Mouse (Mus musculus) activated CD4-positive, CD25-positive, alpha-beta regulatory T cell, adult 9 weeks (primary cell): ENCODE results near the gene Zfp365. TPM values are rescaled to one million over a fixed set of nuclear protein-coding genes. Genes with fewer than 3 reads are reported as not detected.

ENCODE experiments used
- polyA plus RNA-seq: library from polyadenylated mRNA; unstranded; fragments of 100-300 nt; shearing (Covaris generic); gene quantifications from one replicate; pipeline ENCODE4 v1.2.1, GENCODE M21; 2017

The Zfp365 gene
- polyA plus RNA-seq: 6.3 TPM

DNA sequence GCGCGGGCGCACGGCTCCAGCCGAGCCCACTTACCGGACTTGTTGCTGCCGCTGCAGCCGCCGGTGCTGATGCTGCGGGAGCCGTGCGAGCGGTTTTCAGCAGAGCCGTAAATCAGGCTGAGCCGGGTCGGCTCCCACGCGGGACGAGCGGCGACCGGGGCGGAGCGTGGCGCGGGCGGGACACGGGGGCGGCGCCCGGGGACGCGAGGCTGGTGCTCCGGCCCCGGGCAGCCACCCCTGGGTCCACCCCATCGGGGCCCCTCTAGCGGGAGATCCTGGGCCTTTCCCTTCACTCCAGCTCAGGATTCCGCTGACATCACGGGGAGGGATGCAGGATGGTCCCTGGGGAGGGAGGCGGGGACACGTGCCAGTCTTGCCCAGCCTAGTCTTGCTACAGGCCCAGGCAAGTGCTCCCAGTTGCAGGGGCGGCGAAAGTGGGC, at the start of gene Zfp365:
TSS of gene Zfp365 (minus strand) at position 326 of the 440 bp plus-strand sequence.

Other genes with a start within 250 kb of the Zfp365 start
- gene Rtkn2, start 66.9 kb upstream of the Zfp365 start, polyA plus RNA-seq: 0.21 TPM